Mouse (Mus musculus): ENCODE measurements around the gene Hist1h3c.

DNA sequence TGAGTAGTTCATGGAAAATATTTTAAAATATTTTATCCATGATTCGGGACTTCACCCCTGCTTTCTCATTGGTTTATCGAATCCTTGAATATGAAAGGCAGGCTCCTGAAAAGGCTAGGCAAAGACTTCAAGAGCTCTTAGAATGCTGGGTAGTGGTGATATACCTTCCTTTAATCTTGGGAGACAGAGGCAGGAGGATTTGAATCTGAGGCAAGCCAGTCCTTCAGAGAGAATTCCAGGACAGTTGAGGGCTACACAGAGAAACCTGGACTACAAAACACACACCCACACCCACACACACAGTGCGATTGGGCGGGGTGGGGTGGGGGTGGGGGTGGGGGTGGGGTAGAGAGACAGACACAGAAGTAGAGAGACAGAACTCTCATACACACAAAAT, 2.5 kb upstream of the Hist1h3c start:
- no peak for TF ChIP-seq CTCF (IDR thresholded peaks at IDR 0.05; ENCODE audit: insufficient read depth, low read length)
- no peak for TF ChIP-seq POLR2A (IDR thresholded peaks at IDR 0.05; ENCODE audit: borderline replicate concordance, extremely low read depth, low read depth, low read length)
